Mouse (Mus musculus): ENCODE results near the gene Dnph1.

- TF ChIP-seq CTCF (IDR thresholded peaks at IDR 0.05; ENCODE audit: low read depth) (no peak), EP300 (optimal IDR thresholded peaks at IDR 0.05) (no peak)
Measured at GRCm38 (mm10) chr17:46495486-46495885, 1.0 kb upstream of the Dnph1 start.
